Mouse (Mus musculus): ENCODE data around the gene Tmem63b. TPM values are rescaled to one million over a fixed set of nuclear protein-coding genes. Genes with fewer than 3 reads are reported as not detected.

The Tmem63b gene
- total RNA-seq, 1 experiment from 2014 or later, result 21.2 TPM

DNA sequence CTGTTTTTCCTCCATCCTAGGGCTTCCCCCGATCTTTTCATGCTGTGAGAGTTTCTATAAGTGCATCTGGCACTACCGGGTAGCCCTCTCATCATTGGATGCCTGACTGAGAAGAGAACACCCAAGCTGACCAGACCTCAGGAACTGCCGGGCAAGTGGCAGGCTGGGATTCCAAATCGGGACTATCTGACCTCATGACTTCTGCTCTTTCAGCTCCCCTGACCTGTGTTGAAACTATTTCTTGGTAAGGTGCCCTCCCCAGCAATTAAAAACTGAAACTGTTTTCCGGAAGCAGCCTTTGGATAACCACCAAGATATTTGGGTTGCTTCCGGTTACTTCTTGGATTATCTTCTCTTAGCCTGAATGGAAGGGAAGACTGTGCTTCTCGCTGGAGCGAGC, 21.5 kb upstream of the Tmem63b start:
- no peak for ATAC-seq (ENCODE audit: extremely low read depth, insufficient number of reproducible peaks, low FRiP score, poor library complexity, severe bottlenecking)

DNA sequence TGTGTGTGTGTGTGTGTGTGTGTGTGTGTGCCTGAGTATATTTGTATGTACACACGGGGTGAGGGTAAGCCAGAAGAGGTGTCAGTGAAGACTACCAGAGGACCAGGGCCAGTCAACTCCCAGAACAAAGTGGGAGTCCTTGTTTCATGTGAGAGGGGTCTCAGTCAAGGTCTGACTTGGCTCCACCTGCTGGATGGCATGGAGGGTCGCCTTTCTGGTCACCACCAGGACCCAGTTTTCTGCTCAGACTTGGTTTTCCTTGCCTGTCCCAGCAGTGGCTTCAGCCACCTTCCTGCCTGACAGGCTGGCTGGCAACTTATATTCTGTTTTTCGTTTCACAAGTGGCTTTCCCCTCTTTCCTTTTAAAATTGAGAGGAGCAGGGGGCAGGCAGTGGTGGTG, 20.7 kb upstream of the Tmem63b start:
- no peak for ATAC-seq (ENCODE audit: extremely low read depth, insufficient number of reproducible peaks, low FRiP score, poor library complexity, severe bottlenecking)

DNA sequence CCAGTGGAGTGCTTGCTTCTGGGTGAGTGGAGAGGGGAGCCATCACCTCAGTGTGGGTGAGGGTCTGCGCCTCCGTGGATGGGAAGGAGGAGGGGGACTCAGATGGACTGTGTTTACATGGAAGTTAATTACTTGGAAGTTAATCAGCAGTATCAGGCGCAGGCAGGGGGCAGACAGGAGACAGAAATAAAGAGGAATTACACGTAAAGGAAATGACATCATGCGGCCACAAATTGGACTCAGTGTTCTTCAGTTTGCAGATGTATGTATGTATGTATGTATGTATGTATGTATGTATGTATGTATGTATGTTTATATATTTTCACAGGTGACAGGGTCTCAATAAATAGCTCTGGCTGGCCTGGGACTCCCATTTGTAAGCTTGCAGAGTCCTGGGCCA, 20.1 kb upstream of the Tmem63b start:
- no peak for ATAC-seq (ENCODE audit: extremely low read depth, insufficient number of reproducible peaks, low FRiP score, poor library complexity, severe bottlenecking)

DNA sequence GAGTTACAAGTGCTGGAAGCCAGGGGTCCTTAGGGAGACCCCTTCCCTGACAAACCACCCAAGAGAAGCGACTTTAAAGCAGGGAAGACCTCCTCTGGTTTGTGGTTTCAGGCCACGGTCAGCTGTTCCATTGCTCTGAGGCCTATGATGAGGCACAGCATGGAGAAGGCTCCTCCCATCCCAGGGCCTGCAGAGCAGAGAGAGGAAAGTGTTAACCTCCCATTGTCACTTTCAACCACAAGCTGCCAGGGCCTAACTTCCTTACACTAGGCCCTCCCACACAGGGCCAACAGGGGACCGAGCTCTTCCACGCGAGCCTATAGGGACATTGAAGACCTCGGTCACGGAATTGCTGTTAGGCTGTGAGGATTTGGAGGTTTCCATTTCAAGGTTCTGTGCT, 16.5 kb upstream of the Tmem63b start:
- peak; percentile 15; the same call in 1 of the 2 replicates for ATAC-seq (ENCODE audit: extremely low read depth, insufficient number of reproducible peaks, low FRiP score, poor library complexity, severe bottlenecking)

DNA sequence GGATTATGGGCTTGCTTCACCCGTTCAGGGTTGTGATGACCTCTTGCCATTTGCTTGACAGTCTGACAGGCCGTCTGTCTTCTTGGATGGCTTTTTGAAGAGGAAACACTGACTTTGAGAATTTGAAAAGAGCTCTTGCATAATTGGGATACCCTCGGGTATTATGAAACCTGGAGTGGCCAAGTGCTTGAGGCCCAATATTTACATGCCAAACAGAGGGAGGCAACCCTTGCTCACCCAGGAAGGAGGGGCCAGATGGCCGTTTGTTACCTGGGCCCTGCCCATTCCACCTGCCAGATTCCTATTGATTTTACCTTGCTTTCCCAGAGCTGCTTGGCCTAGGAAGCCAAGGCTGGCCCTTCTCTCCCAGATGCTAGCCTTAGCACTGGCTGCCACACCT, 15.5 kb upstream of the Tmem63b start:
- no peak for ATAC-seq (ENCODE audit: extremely low read depth, insufficient number of reproducible peaks, low FRiP score, poor library complexity, severe bottlenecking)

DNA sequence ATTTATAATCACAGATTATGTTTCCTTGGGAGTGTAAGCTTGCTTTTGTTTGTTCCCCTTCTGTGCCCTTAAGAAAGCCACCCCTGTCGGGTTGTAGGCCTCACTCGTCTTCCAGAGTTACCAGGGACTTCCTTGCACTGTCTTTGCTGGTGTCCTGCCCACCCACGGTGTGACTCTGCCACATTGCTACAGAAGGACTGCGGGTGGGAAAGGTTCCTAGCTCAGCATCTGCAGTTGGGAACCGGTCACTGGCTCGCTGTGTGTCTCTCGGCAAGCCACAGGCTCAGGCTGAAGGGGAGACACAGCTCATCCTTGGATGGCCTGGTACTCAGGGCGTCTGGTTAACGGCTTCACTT, 14.5 kb upstream of the Tmem63b start:
- no peak for ATAC-seq (ENCODE audit: extremely low read depth, insufficient number of reproducible peaks, low FRiP score, poor library complexity, severe bottlenecking)

DNA sequence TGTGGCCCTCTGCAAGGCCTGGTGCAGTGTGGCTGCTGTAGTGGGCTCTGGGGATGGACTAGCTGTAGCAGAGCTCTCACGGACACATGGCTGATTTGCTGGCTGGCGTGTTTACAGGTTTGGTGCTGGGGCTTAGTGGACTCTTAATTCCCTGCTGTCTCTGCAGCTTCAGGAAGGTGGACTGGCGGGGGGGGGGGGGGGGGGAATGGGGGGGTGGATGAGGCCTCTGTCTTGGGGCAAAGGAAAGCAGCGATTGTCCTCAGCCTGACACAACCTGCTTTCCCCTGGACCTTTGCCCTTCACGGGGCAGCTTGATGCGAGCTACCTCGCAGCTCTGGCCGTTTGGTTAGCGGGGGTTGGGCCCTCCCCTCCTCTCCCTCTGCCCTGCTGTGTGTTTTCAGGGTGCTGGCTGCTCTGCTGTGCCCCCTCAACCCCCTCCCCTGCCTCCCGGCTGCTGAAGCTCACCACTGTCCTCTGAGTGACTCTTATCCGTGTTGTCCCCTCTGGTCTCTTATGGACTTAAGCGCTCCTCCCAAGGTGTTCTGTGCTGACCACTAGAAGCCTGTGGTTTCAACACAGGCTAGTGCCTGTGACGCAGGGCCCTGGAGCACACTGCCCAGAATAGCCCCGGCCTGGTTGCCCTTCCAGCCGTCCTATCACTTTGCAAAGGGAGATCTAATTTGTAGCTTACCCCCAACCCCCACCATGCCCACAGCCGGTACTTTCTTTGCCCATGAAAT, 14.0 kb upstream of the Tmem63b start:
- no peak for ATAC-seq (ENCODE audit: extremely low read depth, insufficient number of reproducible peaks, low FRiP score, poor library complexity, severe bottlenecking)

DNA sequence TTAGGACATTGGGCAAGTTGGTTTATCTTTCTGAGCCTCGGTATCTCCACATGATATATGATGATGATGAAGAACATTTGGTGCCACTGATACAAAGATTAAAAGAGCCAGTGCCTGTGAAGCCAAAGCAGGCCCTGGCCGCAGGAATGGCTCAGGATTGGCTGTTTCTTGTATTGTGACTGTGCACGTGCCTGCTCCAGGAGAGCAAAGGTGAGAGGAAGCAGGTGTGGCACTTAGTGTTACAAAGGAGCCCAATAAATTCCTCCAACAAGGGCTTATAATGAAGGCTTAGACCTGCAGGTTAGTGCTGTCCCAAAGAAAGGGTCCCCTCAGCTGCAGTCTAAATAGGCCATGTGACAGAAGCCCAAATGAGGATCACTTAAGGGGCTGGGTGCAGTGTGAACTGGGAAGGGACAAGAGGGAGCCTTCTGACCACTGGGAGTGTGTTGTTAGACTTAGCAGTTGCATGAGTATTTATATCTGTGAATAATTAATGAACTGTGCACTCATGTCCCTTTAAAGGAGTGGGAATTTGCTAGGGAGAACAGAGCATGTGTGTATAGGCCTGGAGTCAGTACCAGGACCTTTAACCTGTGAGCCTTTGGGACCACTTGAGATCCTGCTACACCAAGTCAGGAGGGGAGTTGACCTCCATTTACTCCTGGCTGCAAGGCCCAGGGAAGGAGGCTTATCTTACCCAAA, 12.5 kb upstream of the Tmem63b start:
- ATAC-seq (ENCODE audit: extremely low read depth, insufficient number of reproducible peaks, low FRiP score, poor library complexity, severe bottlenecking), result no peak

DNA sequence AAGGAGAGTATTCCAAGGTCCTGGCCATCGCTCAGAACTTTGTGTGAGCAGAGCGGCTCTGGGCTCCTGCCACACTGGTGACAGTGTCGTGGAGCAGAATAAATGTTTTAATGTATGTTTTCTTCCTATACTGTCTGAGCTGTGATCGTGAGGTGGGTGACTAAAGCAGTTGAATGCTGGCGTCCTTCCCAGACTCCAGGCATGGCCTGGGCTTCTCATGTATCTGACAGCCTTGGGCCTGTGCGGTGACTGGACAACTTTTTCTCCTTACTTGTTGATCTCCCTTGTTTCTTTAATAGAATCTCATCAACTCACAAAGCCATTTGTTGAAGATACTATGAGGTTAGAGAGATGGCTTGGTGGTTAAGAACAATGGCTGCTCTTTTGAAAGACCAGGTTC, 11.7 kb upstream of the Tmem63b start:
- no peak for ATAC-seq (ENCODE audit: extremely low read depth, insufficient number of reproducible peaks, low FRiP score, poor library complexity, severe bottlenecking)

DNA sequence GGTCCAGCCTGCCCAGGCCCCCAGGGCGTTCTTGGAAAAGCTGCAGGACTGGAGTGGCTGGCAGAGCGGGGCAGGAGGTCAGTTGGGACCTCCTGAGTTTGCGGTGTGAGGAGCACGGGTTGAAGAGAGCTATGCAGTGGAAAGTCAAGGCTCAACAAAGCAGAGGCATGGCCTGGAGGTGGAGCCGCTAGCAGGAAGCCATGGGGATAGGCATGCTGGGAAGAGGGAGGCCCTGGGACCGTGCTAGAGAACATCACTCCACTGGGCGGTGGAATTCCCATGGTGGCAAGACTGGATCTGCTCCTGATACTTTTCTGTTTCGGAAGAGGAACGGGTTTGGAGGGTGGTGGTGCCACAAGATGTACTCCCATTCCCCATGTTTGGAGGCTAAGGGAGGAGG, 10.3 kb upstream of the Tmem63b start:
- no peak for ATAC-seq (ENCODE audit: extremely low read depth, insufficient number of reproducible peaks, low FRiP score, poor library complexity, severe bottlenecking)

DNA sequence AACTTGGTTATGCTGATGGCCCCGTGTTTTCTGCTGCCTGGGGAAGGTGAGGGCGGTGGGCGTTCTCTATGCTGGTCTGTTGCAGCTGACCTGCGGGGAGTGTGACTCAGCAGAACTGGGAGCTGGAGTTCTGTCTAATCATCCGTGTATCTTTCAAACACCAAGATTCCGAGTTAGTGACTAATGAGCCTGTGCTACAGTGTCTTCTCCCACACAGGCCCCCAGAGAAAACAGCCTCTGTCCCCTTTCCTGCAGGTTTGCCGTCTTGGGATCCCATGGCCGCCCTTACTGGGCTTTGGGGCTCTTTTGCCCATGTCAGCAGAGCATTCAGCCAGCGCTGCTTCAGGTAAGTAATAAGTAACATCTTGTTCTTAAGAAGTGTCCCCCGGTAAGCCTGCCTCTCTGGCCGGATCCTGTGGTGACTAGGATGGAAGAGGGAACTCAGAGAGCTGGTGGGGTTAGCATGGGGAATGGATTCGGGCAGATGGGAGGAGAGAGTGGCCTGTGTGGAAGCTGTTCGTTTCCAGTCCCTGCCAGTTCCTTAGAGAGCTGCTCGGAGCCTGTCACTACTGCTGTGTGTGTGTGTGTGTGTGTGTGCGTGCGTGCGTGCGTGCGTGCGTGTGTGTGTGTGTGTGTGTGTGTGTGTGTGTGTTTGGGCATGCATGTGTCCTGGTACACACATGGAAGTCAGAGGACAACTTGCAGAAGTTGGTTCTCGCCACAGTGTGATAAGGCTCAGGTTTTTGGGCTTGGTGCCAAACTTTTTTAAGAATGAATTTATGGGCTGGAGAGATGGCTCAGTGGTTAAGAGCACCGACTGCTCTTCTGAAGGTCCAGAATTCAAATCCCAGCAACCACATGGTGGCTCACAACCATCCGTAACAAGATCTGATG, 8.8 kb upstream of the Tmem63b start:
- no peak for ATAC-seq (ENCODE audit: extremely low read depth, insufficient number of reproducible peaks, low FRiP score, poor library complexity, severe bottlenecking)

DNA sequence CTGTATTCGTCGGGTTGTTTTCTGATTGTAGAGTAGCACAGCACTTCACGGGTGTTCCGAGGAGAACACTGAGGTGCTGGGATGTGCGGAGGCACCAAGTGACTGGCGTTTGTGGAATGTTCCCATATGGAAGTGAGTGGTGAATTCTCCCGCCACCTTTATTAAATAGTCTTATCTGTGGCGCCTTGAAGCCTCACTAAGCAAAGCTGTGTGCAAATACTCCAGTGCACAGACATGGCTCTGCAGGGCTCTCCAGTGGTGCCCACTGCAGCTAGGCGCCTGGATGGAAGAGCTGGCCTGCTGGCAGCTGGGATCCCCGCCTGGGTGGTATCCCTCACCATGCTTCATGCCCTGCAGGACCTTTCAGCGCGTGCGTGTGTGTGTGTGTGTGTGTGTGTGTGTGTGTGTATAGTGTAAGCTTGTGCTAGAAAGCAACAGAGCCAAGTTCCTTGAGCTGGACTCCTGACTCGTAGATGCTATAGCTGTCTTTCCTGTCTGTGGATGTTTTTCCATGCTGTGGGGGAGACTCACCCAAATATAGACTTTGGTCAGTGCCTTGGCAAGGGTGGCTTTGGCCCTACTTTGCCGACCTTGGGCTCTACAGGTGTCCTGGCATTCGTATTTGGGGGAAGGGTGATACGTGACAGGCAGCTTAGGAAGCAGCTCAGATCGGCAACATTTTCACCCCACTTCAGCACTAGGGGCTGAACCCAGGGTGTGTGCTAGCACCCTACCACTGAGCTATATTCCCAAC, 7.3 kb upstream of the Tmem63b start:
- no peak for ATAC-seq (ENCODE audit: extremely low read depth, insufficient number of reproducible peaks, low FRiP score, poor library complexity, severe bottlenecking)

DNA sequence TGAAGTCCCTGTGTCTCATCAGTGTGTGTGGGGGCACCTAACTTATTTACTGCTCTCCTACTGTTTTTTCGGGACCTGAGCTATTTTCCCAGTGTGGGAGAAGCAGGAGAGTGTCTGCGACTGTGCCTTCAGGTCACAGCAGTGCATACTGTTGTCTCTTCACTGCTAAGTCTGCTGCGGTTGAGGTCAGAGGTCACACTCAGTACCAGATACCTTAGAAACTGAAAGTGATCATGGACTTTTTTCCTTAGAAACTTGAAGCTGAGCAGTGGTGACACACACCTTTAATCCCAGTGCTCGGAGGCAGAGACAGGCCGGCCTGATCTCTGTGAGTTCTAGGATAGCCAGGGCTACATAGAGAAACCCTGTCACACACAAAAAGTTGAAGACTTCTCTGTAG, 5.5 kb upstream of the Tmem63b start:
- ATAC-seq (ENCODE audit: extremely low read depth, insufficient number of reproducible peaks, low FRiP score, poor library complexity, severe bottlenecking), result no peak

DNA sequence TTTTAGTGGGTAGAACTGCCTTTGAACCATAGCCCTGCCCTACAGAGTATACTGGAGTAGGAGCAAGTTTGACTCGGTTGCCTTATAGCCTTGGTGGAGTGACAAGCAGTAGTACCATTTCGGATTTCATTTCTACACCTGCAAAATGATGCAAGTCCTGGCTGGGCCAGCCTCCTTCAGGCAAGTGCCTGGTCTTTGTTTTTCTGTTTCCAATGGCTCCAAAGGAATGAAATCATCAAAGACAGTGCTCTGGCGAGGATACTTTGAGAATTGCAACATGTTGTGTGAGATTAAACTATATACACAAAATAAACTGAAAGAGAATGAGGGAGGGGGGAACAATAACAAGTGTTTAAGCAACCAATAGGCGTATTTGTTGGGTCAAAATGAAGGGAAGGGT, 3.3 kb upstream of the Tmem63b start:
- ATAC-seq (ENCODE audit: extremely low read depth, insufficient number of reproducible peaks, low FRiP score, poor library complexity, severe bottlenecking), result no peak

DNA sequence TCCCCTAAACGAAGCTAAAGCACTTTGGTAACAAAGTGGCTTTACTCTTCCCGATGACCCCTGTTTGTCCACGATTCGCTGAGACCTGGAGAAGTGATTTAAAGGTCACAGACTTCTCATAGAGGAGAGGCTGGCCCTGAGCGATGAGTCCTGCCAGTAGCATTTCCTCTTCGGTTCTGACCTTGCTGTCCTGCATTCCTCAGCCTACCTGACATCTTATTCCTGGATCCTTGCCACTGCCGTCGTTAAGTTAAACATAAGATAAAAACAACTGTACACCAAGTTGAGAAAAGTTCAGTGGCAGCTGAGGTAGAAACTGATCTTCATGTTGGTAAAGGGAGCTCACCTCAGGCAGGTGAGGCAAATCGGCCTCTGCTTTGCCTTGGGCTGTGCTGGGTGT, 2.4 kb upstream of the Tmem63b start:
- no peak for ATAC-seq (ENCODE audit: extremely low read depth, insufficient number of reproducible peaks, low FRiP score, poor library complexity, severe bottlenecking)

DNA sequence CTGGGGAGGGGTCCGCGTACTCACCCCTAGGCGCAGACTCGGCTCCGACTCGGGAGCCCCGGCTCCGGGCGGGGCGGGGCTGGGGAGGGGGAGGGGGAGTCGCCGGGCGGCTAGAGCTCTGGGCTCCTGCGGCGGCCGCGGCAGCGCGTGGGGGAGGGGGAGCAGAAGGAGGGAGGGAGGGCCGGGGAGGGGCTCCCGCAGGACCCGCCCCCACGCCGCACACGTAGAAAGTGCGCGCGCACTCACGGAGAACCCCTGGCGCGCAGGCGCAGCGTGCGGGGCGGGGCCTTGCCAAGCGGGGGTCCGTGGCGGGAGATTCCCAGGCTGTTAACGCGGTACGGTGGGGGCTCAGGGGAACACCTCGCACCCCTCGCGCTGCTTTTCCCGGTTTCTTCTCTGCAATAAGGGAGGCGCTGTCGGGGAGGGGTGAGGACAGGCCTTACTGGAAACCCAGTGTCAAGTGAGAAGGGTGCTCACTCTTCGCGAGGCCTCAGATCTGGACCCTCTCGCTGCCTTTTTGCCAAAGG, 549 bp downstream of the Tmem63b start, which contains the start of gene Mrpl14:
Mrpl14 (plus strand) TSS at position 230 of the 527 bp plus-strand sequence.
- ATAC-seq (ENCODE audit: extremely low read depth, insufficient number of reproducible peaks, low FRiP score, poor library complexity, severe bottlenecking), result peak; percentile 59

DNA sequence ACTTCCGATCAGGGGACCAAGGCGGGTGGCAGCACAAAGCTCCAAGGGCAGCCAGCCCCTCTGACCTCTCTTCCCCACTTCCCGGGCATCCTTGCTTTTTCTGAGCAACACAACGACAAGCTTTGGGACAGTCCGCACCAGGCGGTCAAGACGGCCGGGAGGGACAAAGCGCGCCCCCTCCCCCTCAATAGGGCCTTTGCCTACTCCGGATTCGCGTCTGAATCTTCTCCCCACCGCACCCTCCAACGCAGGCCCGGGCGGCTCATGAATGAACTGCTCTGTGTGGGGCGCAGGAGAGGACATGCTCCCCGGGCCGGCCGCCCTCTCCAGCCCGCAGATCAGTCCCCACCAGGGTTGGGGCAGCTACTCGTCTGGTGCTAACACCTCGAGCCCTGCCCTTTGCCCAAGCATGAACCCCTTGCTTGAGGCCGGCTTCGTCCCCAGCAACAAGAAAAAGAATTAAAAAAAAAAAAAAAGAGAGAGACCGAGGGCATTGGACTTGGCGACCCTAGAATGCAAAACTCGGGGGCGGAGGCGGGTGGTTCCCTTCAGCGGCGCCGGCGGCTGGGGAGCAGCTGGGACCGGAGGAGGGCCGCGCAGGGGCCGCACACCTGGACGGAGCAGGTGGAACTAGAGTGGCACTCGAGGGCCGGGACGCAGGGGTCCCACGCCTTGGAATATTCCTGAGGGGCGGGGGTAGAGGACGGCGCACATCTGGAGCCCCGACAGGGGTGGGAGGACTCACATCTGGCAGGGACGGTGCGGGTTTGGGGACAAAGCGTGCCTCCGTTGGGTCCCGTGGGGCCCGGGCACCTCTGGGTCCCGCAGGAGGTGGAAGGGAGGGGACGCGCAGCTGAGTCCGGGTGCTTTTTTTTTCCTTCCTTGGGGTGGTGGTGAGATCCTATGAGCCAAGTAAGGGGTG, 1.3 kb downstream of the Tmem63b start:
- ATAC-seq (ENCODE audit: extremely low read depth, insufficient number of reproducible peaks, low FRiP score, poor library complexity, severe bottlenecking), result peak; percentile 30; the same call in 1 of the 2 replicates

DNA sequence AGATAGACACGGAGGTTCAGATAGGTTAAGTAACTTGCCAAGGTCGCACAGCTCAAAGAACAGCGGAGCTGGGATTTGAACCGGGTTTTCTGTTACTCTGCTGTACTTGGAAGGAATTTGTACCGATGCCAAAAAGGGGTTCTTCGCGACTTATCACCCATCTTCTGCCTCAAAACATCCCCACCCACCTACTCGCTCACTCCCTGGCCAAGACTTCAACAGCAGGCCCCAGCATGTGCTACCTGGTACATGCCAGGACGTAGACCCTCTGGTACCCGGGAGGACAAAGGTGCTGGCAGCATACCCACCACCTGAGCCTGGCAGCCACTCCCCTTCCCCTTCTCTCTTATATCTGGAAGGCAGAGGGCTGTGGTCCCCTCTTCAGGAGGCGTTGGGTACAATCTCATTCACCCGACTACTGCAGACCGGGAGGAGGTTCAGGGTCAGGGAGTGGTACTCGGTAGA, 2.0 kb downstream of the Tmem63b start:
- ATAC-seq (ENCODE audit: extremely low read depth, insufficient number of reproducible peaks, low FRiP score, poor library complexity, severe bottlenecking), result no peak

Data from neutrophil, adult 5-6 weeks (primary cell).